Mouse (Mus musculus): ENCODE measurements around the gene Lmna. TPM values are rescaled to one million over a fixed set of nuclear protein-coding genes. Genes with fewer than 3 reads are reported as not detected.

Lmna gene
- polyA plus RNA-seq, 1 experiment from 2014 or later: 109 TPM

DNA sequence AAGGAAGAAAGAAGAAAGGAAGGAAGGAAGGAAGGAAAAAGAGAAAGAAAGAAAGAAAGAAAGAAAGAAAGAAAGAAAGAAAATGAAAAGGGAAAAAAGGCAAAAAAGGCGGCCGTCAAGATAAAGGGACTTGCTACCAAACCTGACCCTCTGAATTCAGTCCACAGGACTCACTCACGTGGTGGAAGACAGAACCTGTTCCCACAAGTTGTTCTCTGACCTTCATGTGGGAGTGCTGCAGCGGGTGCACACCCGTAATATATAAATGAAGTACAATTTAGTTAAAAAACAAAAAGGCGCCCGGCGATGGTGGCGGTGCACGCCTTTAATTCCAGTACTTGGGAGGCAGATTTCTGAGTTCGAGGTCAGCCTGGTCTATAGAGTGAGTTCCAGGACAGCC, 18.9 kb upstream of the Lmna start:
- peaks cover 36% of the 10 kb centered on the region for H3K4me1 ChIP-seq
- no peaks in the 10 kb centered on the region for H3K27me3 ChIP-seq
- no peak for ATAC-seq (ENCODE audit: insufficient number of reproducible peaks, insufficient read depth, low FRiP score, low TSS enrichment)
- H3K4me3 ChIP-seq: 0 out of 2 replicates have a peak overlapping the region, but pooled peaks have one; percentile 85
- H3K36me3 ChIP-seq: peaks cover 15% of the 10 kb centered on the region
- WGBS: 83% methylated on average over 11 of the region's 11 CpGs
- H3K9me3 ChIP-seq: no peaks in the 10 kb centered on the region
- peak overlapping the region; percentile 78; the same call in 1 of the 2 replicates for H3K4me2 ChIP-seq (replicated peaks)
- H3K9ac ChIP-seq: no peak overlapping the region
- no peak overlapping the region for H3K27ac ChIP-seq

DNA sequence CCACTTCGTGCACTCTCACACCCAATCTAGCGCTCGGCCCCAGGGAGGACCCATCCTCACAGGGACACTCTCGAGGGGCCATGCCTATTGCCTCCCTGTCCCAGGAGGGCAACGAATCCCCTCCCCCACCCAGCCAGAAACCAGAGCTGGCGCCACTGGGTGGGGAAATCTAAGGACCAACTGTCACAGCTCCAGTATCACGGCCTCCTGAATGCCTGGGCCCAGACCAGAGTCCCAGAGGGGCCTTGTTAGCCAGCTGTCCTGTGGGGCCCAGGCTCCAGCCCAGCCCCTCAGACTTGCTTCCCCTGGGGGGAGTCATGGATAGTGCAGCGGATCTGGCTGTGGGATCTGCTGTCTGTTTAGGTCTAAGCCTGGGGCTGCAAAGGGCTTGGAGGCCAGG, 17.8 kb upstream of the Lmna start:
- Histone ChIP-seq H3K27me3 (no peaks in the 10 kb centered on the region), H3K4me1 (peaks cover 36% of the 10 kb centered on the region), H3K27ac (peak overlapping the region; percentile 48), H3K4me2 (replicated peaks) (peak overlapping the region; percentile 29), H3K36me3 (peaks cover 24% of the 10 kb centered on the region), H3K4me3 (no peak overlapping the region), H3K9me3 (no peaks in the 10 kb centered on the region), H3K9ac (peak overlapping the region; percentile 34)
- 24% methylated on average over 8 of the region's 8 CpGs for WGBS
- no peak for ATAC-seq (ENCODE audit: insufficient number of reproducible peaks, insufficient read depth, low FRiP score, low TSS enrichment)

DNA sequence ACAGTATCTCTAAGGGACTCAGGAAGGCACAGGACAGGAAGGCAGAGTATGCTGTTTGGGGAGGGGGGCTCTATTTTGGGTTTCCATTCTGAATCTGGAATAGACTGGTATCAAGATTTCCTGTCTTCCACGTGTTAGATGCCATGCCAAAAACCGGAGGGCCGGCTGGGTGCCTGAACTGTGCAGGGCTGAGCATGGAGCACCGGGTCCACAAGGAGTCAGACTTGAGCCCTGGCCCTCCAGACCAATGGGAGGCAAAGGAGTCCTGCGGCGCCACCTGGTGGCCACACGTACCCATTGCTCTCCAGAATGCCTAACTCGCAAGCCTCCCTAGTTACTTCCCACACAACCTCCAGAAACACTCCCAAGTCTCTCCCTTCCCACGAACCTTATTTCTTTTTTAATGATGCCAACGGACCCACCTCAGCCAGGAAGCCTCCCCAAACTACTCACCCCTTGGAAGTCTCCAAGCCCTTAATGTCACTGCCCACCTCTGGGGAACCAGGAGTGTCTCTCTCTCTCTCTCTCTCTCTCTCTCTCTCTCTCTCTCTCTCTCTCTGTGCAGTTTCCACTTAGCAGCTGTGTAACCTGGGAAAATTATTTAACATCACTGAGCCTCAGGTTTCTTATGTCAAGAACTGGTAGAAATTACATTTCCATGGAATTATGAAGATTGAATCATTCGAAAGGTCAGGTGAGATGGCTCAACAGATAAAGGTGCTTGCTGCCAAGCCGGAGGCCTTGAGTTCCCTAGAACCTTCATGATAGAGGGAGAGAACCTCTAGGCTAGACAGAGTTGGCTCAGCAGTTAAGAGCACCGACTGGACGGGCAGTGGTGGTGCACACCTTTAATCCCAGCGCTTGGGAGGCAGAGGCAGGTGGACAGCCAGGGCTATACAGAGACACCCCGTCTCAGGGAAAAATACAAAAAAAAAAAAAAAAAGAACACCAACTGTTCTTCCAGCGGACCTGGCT, 16.7 kb upstream of the Lmna start:
- 0 out of 2 replicates have a peak overlapping the region, but pooled peaks have one; percentile 27 for H3K9ac ChIP-seq
- 30% methylated on average over 17 of the region's 17 CpGs for WGBS
- H3K4me3 ChIP-seq: 0 out of 2 replicates have a peak overlapping the region, but pooled peaks have one; percentile 7
- H3K27ac ChIP-seq: peak overlapping the region; percentile 20; the same call in 1 of the 2 replicates
- 0 out of 2 replicates have a peak, but pooled peaks have one; percentile 31 for ATAC-seq (ENCODE audit: insufficient number of reproducible peaks, insufficient read depth, low FRiP score, low TSS enrichment)
- no peaks in the 10 kb centered on the region for H3K9me3 ChIP-seq
- H3K27me3 ChIP-seq: no peaks in the 10 kb centered on the region
- peak overlapping the region; percentile 18; the same call in 1 of the 2 replicates for H3K4me2 ChIP-seq (replicated peaks)
- H3K4me1 ChIP-seq: peaks cover 36% of the 10 kb centered on the region
- peaks cover 24% of the 10 kb centered on the region for H3K36me3 ChIP-seq

DNA sequence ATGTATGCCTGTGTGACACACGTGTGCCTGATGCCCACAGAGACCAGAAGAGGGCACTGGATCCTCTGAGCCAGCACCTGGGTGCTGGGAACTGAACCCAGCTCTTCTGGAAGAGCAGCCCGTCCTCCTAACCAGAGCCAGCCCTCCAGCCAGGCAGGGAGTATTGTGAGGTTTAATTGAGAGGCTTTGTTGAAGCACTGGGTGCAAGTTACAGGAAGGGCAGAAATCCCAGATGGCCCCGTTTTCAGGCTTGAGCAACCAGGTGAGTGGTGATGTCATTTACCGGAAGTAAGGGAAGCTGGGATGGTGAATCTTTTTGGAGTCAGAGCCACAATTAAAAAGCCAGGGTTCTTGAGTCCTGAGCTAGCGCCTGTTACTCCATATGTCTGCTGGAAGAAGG, 15.3 kb upstream of the Lmna start:
- no peak overlapping the region for H3K4me2 ChIP-seq (replicated peaks)
- peaks cover 32% of the 10 kb centered on the region for H3K4me1 ChIP-seq
- peaks cover 24% of the 10 kb centered on the region for H3K36me3 ChIP-seq
- no peak for ATAC-seq (ENCODE audit: insufficient number of reproducible peaks, insufficient read depth, low FRiP score, low TSS enrichment)
- no peak overlapping the region for H3K9ac ChIP-seq
- H3K4me3 ChIP-seq: no peak overlapping the region
- no peaks in the 10 kb centered on the region for H3K27me3 ChIP-seq
- no peaks in the 10 kb centered on the region for H3K9me3 ChIP-seq
- 84% methylated on average over 5 of the region's 5 CpGs for WGBS
- no peak overlapping the region for H3K27ac ChIP-seq

DNA sequence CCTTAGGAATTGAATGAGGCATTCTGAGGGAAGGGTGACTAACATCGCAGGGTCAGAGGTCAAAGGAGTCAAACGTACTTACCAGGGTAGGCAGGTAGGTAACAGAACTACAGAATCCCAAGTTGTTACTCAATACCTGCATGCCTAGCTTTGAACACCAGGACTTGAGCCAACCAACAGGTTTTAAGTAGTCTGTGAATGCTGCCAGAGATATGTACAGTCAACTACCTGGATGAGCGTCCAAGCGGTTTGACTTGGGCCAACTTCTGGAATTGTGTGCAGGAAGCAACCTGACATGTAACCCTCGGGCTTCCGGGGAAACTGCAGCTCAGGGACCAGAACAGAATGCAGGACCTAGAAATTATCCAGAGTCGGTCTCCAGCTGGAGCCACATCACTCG, 13.3 kb upstream of the Lmna start:
- 90% methylated on average over 8 of the region's 8 CpGs for WGBS
- Histone ChIP-seq H3K4me2 (replicated peaks) (no peak overlapping the region), H3K27ac (no peak overlapping the region), H3K4me3 (no peak overlapping the region), H3K9ac (no peak overlapping the region), H3K27me3 (no peaks in the 10 kb centered on the region), H3K4me1 (peaks cover 14% of the 10 kb centered on the region), H3K9me3 (no peaks in the 10 kb centered on the region), H3K36me3 (peaks cover 24% of the 10 kb centered on the region)
- ATAC-seq (ENCODE audit: insufficient number of reproducible peaks, insufficient read depth, low FRiP score, low TSS enrichment): no peak

DNA sequence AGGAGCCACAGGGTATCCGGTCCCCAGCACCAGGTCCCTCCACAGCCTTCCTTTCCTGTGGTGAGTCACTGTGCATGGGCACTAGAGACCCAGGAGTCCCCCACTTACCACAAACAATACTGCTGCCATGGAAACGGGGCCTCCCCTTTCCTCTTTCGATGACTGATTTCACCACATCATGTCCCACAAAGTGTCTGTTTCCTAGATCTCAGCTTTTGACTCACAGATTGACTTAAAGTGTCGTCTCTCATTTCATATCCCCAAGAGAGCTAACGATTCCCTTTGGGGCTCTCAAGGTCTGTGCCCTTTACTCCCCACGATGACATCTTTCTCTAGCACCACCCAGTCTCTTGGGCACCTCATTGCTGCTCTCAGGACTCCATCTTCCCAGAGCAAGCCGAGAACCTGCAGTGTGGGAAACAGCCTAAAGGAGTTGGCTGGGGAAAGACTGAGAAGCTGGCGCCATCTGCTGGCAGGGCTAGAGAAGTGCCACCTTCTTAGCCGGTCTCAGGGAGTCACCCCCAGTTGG, 12.1 kb upstream of the Lmna start:
- Histone ChIP-seq H3K9ac (no peak overlapping the region), H3K4me3 (no peak overlapping the region), H3K27me3 (no peaks in the 10 kb centered on the region), H3K4me2 (replicated peaks) (no peak overlapping the region), H3K27ac (no peak overlapping the region), H3K4me1 (peaks cover 7% of the 10 kb centered on the region; the same call in 1 of the 2 replicates), H3K9me3 (no peaks in the 10 kb centered on the region), H3K36me3 (peaks cover 24% of the 10 kb centered on the region)
- WGBS: 31% methylated on average over 9 of the region's 9 CpGs
- ATAC-seq (ENCODE audit: insufficient number of reproducible peaks, insufficient read depth, low FRiP score, low TSS enrichment): 0 out of 2 replicates have a peak, but pooled peaks have one; percentile 26

DNA sequence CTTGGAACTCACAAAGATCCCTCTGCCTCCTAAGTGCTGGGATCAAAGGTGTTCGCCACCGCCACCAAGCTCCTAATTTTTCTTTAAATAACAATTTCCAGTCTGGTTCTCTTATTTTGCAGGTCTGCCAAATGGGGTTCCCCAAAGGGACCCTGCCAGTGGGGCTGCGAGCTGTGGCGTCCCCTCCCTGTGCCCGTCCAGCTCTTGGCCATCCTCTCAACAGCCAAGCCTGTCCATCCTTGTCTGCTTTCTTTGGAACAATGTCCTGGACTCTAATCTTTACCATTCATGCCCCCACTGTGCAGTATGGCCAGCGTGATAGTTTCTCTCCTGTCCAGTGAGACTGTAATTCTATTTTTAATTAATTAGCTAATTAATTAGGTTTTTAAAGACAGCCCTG, 11.4 kb upstream of the Lmna start:
- Histone ChIP-seq H3K4me3 (no peak overlapping the region), H3K4me2 (replicated peaks) (no peak overlapping the region), H3K9ac (no peak overlapping the region), H3K4me1 (peaks cover 4% of the 10 kb centered on the region; the same call in 1 of the 2 replicates), H3K27ac (no peak overlapping the region), H3K9me3 (no peaks in the 10 kb centered on the region), H3K27me3 (no peaks in the 10 kb centered on the region), H3K36me3 (peaks cover 24% of the 10 kb centered on the region)
- WGBS: 89% methylated on average over 6 of the region's 6 CpGs
- ATAC-seq (ENCODE audit: insufficient number of reproducible peaks, insufficient read depth, low FRiP score, low TSS enrichment): no peak

DNA sequence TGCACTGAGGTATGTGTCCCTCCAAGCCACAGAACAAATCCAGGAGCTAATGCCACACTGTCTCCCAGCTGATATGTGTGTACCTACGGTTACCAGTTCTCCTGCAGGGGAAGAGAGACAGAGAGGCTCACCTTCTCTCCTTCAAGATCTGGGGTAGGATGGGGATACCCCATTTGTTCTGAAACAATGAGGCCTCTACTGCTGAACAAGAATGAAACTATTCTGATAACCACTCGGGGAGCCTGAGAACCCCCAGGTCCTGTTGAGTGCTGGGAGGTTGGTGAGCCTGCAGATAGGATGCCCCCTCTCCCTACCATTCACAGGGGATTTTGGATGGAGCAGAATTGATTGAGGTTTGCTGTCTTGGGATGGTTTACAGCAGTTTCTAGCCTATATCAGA, 10.3 kb upstream of the Lmna start:
- H3K4me3 ChIP-seq: no peak overlapping the region
- no peaks in the 10 kb centered on the region for H3K9me3 ChIP-seq
- H3K4me1 ChIP-seq: no peaks in the 10 kb centered on the region
- no peak overlapping the region for H3K27ac ChIP-seq
- no peak for ATAC-seq (ENCODE audit: insufficient number of reproducible peaks, insufficient read depth, low FRiP score, low TSS enrichment)
- no peak overlapping the region for H3K4me2 ChIP-seq (replicated peaks)
- WGBS: 76% methylated on average over 2 of the region's 2 CpGs
- no peaks in the 10 kb centered on the region for H3K27me3 ChIP-seq
- peaks cover 23% of the 10 kb centered on the region for H3K36me3 ChIP-seq
- no peak overlapping the region for H3K9ac ChIP-seq

DNA sequence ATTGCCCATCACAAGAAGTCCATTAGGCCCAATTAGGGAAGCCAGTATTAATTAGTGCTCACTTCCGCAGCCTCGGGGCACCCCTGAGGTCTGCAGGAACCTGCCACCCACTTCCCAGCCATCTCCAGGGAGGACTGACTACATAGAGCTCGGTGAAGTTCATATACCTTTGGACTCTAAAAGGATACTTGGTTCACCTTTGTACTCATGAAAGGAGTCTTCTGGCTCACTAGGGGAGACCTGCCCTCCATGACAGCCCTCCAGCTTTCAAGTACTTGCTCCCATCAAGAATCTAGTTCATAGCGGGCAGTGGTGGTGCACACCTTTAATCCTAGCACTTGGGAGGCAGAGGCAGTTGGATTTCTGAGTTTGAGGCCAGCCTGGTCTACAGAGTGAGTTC, 8.7 kb upstream of the Lmna start:
- H3K4me2 ChIP-seq (replicated peaks): no peak overlapping the region
- peaks cover 3% of the 10 kb centered on the region for H3K4me1 ChIP-seq
- H3K27me3 ChIP-seq: no peaks in the 10 kb centered on the region
- peaks cover 7% of the 10 kb centered on the region; the same call in 1 of the 2 replicates for H3K36me3 ChIP-seq
- no peaks in the 10 kb centered on the region for H3K9me3 ChIP-seq
- H3K9ac ChIP-seq: no peak overlapping the region
- 77% methylated on average over 4 of the region's 4 CpGs for WGBS
- H3K4me3 ChIP-seq: no peak overlapping the region
- no peak overlapping the region for H3K27ac ChIP-seq
- no peak for ATAC-seq (ENCODE audit: insufficient number of reproducible peaks, insufficient read depth, low FRiP score, low TSS enrichment)

DNA sequence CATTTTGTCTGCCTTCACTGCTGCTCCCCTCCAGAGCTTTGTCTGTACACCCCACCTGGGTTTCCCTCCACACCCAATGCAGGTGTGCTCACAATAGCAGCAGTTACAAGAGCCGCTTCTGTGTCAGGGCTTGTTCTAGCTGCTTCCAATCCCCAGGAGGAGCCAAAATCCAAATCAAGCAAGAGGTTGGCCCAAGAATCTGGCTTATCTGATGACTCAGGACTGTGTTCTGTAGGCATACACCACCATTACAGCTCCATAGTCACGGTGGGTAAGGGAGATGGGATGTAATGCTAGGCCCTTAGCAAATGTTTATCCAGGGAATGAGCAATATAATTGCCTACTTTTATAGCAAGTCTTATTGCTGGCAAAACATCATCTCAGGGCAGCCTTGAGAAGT, 6.7 kb upstream of the Lmna start:
- H3K27me3 ChIP-seq: no peaks in the 10 kb centered on the region
- H3K36me3 ChIP-seq: no peaks in the 10 kb centered on the region
- H3K4me2 ChIP-seq (replicated peaks): no peak overlapping the region
- 77% methylated on average over 2 of the region's 2 CpGs for WGBS
- H3K4me3 ChIP-seq: no peak overlapping the region
- no peaks in the 10 kb centered on the region for H3K9me3 ChIP-seq
- no peak overlapping the region for H3K9ac ChIP-seq
- H3K27ac ChIP-seq: no peak overlapping the region
- no peak for ATAC-seq (ENCODE audit: insufficient number of reproducible peaks, insufficient read depth, low FRiP score, low TSS enrichment)
- H3K4me1 ChIP-seq: peaks cover 23% of the 10 kb centered on the region

DNA sequence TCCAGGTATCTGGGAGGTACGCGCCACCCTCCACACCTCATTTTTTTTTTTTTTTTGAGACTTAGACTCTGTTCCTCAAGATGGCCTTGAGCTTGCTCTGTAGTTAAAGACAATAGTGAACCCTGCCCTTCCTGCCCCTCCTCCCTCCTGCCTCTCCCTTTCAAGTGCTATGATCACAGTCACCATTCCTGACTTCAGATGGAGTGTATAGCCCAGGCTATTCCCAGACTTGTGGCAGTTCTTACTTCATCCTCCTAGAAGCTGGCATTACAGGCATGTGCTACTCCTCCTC, 5.3 kb upstream of the Lmna start:
- H3K27me3 ChIP-seq: no peaks in the 10 kb centered on the region
- no peak overlapping the region for H3K4me2 ChIP-seq (replicated peaks)
- no peak overlapping the region for H3K27ac ChIP-seq
- no peaks in the 10 kb centered on the region for H3K9me3 ChIP-seq
- no peaks in the 10 kb centered on the region for H3K36me3 ChIP-seq
- H3K9ac ChIP-seq: no peak overlapping the region
- ATAC-seq (ENCODE audit: insufficient number of reproducible peaks, insufficient read depth, low FRiP score, low TSS enrichment): no peak
- H3K4me3 ChIP-seq: no peak overlapping the region
- WGBS: 98% methylated on average over 2 of the region's 2 CpGs
- H3K4me1 ChIP-seq: peaks cover 32% of the 10 kb centered on the region
